Mouse (Mus musculus): ENCODE results near the gene Perm1.

The Perm1 gene

DNA sequence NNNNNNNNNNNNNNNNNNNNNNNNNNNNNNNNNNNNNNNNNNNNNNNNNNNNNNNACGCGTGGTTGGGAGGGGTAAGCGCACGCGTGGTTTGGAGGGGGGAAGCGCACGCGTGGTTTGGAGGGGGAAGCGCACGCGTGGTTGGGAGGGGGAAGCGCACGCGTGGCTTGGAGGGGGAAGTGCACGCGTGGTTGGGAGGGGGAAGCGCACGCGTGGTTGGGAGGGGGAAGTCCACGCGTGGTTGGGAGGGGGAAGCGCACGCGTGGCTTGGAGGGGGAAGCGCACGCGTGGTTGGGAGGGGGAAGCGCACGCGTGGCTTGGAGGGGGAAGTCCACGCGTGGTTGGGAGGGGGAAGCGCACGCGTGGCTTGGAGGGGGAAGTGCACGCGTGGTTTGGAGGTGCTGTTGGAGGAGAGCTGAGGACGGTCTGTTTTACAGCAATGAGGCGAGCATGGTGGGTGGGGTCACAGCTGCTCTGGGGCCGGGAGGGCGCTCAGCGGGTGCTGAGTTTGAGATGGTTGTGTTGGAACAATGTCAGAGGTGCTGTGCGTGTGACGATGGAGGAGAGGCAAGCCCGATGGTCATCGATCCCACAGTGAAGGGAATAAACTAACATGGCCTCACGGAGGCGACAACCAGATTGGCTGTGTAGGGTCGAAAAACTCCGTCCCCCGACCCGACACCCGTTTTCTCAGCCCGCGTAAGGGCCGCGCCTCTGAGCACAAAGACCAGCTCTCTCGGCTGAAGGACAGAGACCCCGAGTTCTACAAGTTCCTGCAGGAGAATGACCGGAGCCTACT, 21.2 kb downstream of the Perm1 start:
- no peak for DNase-seq (ENCODE audit: extremely low read depth, insufficient read length, low spot score)

DNA sequence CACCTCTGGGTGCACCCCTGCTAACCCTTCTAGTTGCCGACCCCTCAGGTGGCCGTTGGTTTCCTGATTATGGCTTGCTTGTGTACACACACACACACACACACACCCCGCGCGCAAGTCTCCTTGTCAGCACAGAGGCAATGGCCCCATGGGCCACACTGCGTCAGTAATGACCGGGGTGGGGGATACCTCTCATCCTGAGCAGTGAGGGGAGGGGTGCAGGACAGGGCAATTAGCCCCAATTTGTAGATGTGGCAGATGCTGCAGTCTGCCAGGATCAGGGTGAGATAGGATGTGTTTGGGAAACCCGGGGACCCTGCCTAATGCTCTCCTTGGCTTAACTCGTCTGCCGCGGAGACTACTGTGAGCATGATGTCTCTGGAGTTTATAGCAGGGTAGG, 33.9 kb downstream of the Perm1 start:
- DNase-seq (ENCODE audit: extremely low read depth, insufficient read length, low spot score), result no peak

DNA sequence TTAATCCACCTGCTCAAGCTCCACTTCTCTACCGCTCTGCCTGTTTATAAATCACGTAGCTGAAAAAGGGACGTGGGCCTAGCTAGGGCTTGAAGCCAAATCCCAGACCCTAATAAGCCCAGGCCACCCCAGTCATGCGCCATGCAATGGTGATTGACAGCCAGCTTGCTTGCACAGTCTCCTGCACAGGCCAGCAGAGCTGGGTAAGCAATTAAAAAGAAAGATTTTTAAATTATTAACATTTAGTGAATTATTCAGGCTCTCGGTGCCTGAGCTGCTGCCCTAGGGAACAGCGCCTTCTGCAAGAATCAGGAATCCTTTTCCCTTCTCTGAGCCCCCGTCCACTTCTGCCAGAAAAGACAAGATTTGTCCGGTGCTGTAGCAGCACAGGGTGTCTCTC, 35.4 kb downstream of the Perm1 start:
- no peak for DNase-seq (ENCODE audit: extremely low read depth, insufficient read length, low spot score)

DNA sequence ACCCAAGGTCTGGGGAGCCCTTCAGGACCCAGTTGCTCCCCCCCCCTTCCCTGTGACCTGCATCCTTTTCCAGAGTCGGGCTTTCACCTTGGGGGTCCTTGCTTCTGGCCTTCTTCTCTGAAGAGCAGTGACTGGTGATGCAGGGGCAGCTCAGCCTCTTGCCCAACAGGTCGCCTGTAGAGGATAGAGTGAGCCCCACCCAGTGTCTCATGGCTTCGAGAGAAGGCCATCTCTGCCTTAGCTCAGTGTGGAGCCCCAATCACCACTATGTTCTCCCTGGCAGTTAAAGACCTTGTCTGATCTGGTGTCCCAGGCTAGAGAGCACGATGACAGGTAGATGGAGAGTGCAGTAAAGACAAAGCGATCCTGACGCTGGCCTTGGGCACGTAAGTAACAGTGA, 36.5 kb downstream of the Perm1 start:
- DNase-seq (ENCODE audit: extremely low read depth, insufficient read length, low spot score), result no peak

DNA sequence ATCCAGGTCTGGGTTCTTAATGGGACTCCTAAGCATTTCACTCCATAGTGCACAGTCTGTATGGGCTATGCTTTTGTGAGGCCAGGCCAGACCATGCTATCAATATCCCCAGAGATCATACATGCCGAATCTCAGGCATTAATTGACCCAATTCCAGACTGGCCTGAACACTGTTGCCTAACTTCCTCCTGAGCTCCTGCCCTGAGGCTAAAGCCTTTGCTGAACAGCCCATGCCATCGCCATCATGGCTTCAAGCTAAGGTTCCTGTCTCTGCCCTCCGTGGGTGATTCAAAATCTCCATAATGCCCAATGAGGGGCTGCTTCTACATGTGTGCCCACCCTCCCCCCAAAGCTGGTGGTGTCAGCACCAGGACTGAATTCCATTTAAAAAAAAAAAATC, 37.0 kb downstream of the Perm1 start:
- DNase-seq (ENCODE audit: extremely low read depth, insufficient read length, low spot score), result no peak

DNA sequence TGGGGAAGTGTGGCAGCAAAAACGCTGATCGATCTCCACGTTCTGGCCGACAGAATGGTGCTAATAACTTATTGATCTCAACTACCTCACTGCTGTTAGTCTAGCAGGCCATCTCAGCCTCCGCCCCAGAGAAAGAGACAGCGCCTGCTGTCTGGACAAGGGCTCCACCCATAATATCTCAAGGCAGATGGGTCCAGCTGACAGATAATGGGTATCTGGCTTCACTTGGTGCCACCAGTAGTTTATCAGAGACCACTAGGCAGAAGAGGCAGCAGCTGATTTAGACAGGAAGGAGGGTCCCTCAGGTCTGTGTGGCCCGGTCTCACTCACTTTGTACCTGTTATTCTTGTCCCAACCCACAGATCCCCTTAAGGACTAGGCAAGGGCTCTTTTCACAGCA, 37.4 kb downstream of the Perm1 start:
- no peak for DNase-seq (ENCODE audit: extremely low read depth, insufficient read length, low spot score)

DNA sequence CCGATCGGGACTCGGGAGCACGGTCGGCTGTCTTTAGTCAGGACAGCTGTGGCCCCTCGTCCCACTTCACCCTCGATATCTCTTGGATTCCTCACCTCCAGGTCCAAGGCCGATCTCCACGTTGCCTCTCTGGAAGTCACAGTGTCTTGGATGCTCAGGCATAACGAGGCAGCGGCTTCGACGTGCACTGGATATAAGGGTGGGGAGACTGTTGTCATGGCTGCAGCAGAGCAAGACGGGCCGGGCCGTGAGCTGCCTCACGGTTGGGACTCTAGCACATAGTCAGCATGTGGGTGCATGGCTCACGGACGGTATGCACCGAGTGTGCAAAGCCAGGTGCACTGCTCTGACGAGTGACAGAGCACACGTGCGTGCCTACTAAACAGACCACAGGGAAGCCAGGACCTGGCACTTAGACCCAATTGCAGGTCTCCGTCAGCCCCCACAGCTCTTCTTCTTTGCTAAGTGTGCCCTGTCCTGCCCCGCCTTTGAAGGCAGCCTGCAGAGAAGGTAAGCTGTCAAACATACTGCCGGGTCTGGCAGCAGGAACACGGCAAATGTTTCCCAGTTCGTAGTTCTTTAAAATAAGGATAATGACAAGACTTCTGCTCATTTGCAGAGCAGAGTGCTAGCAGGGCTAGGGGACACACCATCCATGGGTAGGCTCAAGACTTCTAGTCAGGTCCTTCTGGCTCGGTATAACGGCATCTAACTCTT, 38.9 kb downstream of the Perm1 start:
- DNase-seq (ENCODE audit: extremely low read depth, insufficient read length, low spot score), result no peak

DNA sequence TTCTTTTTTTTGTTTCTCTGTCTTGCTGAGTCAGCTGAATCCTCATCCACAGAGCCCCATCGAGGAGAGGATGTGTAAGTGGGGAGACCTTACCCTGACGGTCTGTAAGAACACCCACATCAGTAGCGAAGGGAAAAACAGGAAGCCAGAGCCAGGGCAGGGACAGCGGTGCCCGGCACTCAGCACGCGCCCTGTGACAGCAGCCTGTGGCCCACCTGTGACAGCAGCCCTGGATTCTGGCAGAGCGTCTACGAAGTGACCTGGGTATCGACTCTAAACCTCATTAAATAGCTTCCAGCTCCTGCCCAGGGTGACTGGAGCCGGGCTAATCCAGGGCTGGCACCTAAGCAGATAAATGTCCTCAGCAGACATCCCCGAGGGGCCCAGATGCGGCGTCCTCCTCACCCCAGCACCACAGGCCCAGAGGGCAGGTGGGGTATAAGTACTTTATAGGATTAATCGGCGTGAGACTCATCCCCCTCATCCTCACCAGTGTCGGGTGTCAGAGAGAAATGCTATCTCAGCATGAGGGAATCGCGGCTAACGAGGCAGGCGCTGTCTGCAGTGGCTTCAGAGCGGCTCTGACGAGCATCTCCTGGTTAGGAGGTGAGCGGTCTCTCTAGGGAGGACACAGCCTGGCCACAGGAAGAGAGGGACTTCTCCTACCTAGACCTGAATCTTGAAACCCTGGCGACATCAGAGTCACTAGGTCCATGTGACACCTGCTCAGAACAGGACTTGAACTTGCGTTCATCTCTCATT, 39.6 kb downstream of the Perm1 start, which contains the start of gene Samd11:
Samd11 (minus strand) TSS at position 580 of the 762 bp plus-strand sequence.
- no peak for DNase-seq (ENCODE audit: extremely low read depth, insufficient read length, low spot score)
